Mouse (Mus musculus) ES-E14 (cell line): Measurements from ENCODE around the gene Nop2. TPM values are rescaled to one million over a fixed set of nuclear protein-coding genes. Genes with fewer than 3 reads are reported as not detected.
A peak's percentile ranks its signal among the peaks of the same experiment; 100 is the strongest.

Experiments
- DNase-seq: peaks from one replicate; pipeline ENCODE4 v3.0.0-alpha.2; 2013; ENCODE audit warnings: low read depth, low spot score
- H3K27ac ChIP-seq: 2 replicates; pipeline ENCODE4 v1.5.1; 2012; ENCODE audit warnings: low read depth, mild to moderate bottlenecking, low read length, moderate library complexity, mixed read lengths; ENCODE audit not compliant: poor library complexity, insufficient read depth, severe bottlenecking
- H3K36me3 ChIP-seq: 2 replicates; pipeline ENCODE4 v1.6.1; 2012; ENCODE audit warnings: mild to moderate bottlenecking, low read length, moderate library complexity, mixed read lengths; ENCODE audit not compliant: control insufficient read depth, poor library complexity, insufficient read depth, severe bottlenecking
- H3K4me1 ChIP-seq, 2 experiments: fragments of 150-350 bp in 1 of 2; sonication (generic) in 1 of 2; 2 replicates each; pipeline ENCODE4 v1.6.1; 2012; ENCODE audit warnings: low read length in 2 of 2, mild to moderate bottlenecking in 1 of 2, mixed read lengths in 1 of 2; ENCODE audit not compliant: control insufficient read depth in 2 of 2, insufficient read depth in 2 of 2, poor library complexity in 1 of 2
- H3K4me3 ChIP-seq, 2 experiments: fragments of 150-350 bp in 1 of 2; sonication (generic) in 1 of 2; 2 replicates each; pipeline ENCODE4 v1.5.1; 2012; ENCODE audit warnings: low read length in 2 of 2, low read depth in 1 of 2, mild to moderate bottlenecking in 1 of 2, mixed read lengths in 1 of 2; ENCODE audit not compliant: insufficient read depth in 1 of 2, poor library complexity in 1 of 2, severe bottlenecking in 1 of 2
- H3K9ac ChIP-seq: 2 replicates; pipeline ENCODE4 v1.6.1; 2012; ENCODE audit warnings: low read depth, mild to moderate bottlenecking, low read length, mixed read lengths; ENCODE audit not compliant: poor library complexity, insufficient read depth, severe bottlenecking
- H3K9me3 ChIP-seq: fragments of 150-350 bp; sonication (generic); 2 replicates; pipeline ENCODE4 v1.6.1; 2012; ENCODE audit warnings: low read depth, mild to moderate bottlenecking, low read length; ENCODE audit not compliant: control insufficient read depth, insufficient read depth
- CHD2 ChIP-seq: IDR thresholded peaks from 2 replicates; pipeline ENCODE4 v1.6.1; 2014; ENCODE audit warnings: mild to moderate bottlenecking, low read depth, low read length, inconsistent platforms
- HCFC1 ChIP-seq: IDR thresholded peaks from 2 replicates; pipeline ENCODE4 v1.6.1; 2012; ENCODE audit warnings: low read length, inconsistent platforms, borderline replicate concordance; ENCODE audit not compliant: insufficient read depth
- MAFK ChIP-seq: IDR thresholded peaks from 2 replicates; pipeline ENCODE4 v1.6.1; 2014; ENCODE audit warnings: mild to moderate bottlenecking, low read depth, low read length, inconsistent platforms; ENCODE audit not compliant: insufficient read depth
- ZC3H11A ChIP-seq: IDR thresholded peaks from 2 replicates; pipeline ENCODE4 v1.6.1; 2012; ENCODE audit warnings: low read depth, mild to moderate bottlenecking, inconsistent platforms, low read length, borderline replicate concordance
- ZNF384 ChIP-seq: IDR thresholded peaks from 2 replicates; pipeline ENCODE4 v1.6.1; 2012; ENCODE audit warnings: low read depth, low read length, inconsistent platforms
- in situ Hi-C, 2 experiments: fragments of 600-800 bp; cut with MboI; formaldehyde crosslinking; loops; one replicate each; pipeline ENCODE4 v1.15.1; 2025; ENCODE audit warnings: low sequenced_read_pairs in 2 of 2, inconsistent platforms in 1 of 2; ENCODE audit not compliant: unreplicated experiment in 2 of 2
- total RNA-seq: library from RNA; depleted of rRNA; stranded (reverse); fragments of 300-350 nt; gene quantifications from 2 replicates; pipeline ENCODE4 v1.2.3, GENCODE M21; 2012

Gene Nop2
- total RNA-seq, 1 experiment: 174 TPM

DNA sequence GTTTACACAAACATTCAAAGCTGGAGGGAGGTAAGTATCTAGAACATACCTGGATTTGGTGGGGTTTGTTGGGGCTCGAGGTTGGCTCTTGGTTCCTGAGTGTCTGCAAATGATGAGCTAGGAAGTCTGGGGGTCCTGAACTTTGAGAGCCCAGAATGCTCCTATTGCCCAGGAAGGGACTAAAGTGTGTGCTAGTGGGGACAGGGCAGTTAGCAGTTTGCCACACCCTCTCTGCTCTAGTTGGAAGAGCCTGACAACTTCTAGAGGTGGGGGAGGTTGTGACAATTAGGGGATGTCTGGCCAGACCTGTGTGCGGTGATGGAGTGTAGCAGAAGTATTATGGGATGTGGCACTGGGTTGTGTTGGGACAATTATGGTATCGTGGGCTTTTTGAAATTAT is 36.9 kb upstream of the Nop2 start:
- no peak for DNase-seq
- Histone ChIP-seq H3K27ac (no peak overlapping the region), H3K4me1 (peaks cover 0 to 29% of the 10 kb centered on the region in 2 experiments; a peak in 2 of 4 replicates), H3K36me3 (peaks cover 19% of the 10 kb centered on the region), H3K9me3 (no peaks in the 10 kb centered on the region), H3K4me3 (no peak overlapping the region), H3K9ac (no peak overlapping the region)
- in situ Hi-C loops: no loop called here
- no peak for TF ChIP-seq CHD2
- no peak for TF ChIP-seq ZNF384
- TF ChIP-seq HCFC1: no peak
- TF ChIP-seq MAFK: no peak
- no peak for TF ChIP-seq ZC3H11A

GRCm38 (mm10) chr6:125095391-125096278 is 36.1 kb upstream of the Nop2 start, which contains the start of gene Chd4:
Gene Chd4 (plus strand): TSS chr6:125095981.
- H3K27ac ChIP-seq: peak within 1 kb of the TSS; percentile 75
- in situ Hi-C loops: no loop called here
- no peak for DNase-seq
- peaks cover 27% of the 10 kb centered on the region for H3K36me3 ChIP-seq
- peak within 1 kb of the TSS; percentile 91 for H3K9ac ChIP-seq
- peaks cover 0 to 27% of the 10 kb centered on the region in 2 experiments; a peak in 2 of 4 replicates for H3K4me1 ChIP-seq
- no peak for TF ChIP-seq CHD2
- peak within 1 kb of the TSS; percentile 80 to 91 for H3K4me3 ChIP-seq
- no peaks in the 10 kb centered on the region for H3K9me3 ChIP-seq

GRCm38 (mm10) chr6:125096279-125096596 is 35.5 kb upstream of the Nop2 start:
- peak overlapping the region; percentile 91 for H3K9ac ChIP-seq
- peaks cover 0 to 26% of the 10 kb centered on the region in 2 experiments; a peak in 2 of 4 replicates for H3K4me1 ChIP-seq
- TF ChIP-seq MAFK (no peak), HCFC1 (no peak), CHD2 (no peak), ZNF384 (no peak), ZC3H11A (no peak)
- H3K4me3 ChIP-seq: peak overlapping the region; percentile 80 to 91
- in situ Hi-C loops: no loop called here
- H3K27ac ChIP-seq: peak overlapping the region; percentile 75
- no peak for DNase-seq
- no peaks in the 10 kb centered on the region for H3K9me3 ChIP-seq
- H3K36me3 ChIP-seq: peaks cover 33% of the 10 kb centered on the region

DNA sequence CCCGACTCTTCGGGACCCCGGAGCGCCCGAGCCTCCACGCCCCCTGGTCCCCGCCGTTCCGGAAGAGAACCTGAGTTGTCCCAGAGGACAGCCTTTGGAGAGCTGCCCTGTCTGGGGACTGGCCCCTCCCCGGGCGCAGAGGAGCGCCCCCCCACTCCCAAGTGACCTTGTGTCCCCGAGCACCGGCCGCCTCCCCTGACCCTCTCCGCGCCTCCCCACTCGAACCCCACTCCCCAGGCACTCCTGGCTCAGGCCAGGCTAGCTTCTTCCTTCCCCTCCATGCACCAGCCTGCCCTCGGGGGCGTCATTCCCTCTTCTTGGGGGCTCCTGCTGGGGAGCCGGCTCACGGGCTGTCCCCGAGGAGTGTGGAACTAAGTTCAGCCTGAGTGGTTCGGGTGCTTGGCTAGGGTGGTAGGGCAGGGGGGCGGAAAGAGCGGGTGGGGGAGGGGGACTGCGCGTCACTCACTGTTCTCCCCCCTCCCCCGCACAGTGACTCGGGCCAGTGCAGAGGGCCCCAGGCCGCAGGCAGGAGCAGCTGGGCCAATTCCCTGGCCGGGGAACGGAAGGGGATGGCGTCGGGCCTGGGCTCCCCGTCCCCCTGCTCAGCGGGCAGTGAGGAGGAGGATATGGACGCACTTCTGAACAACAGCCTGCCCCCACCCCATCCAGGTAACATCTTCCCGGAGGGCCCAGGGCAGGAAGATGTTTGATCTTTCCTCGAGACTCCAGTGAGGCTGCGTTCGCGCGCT is 34.9 kb upstream of the Nop2 start:
- Histone ChIP-seq H3K9ac (peak overlapping the region; percentile 91), H3K4me1 (peaks cover 0 to 23% of the 10 kb centered on the region in 2 experiments; a peak in 2 of 4 replicates), H3K36me3 (peaks cover 38% of the 10 kb centered on the region), H3K4me3 (peak overlapping the region; percentile 80 to 91), H3K9me3 (no peaks in the 10 kb centered on the region), H3K27ac (peak overlapping the region; percentile 75)
- in situ Hi-C loops: no loop called here
- TF ChIP-seq MAFK: no peak
- TF ChIP-seq CHD2: no peak
- TF ChIP-seq ZNF384: no peak
- no peak for DNase-seq
